Mouse (Mus musculus) small intestine, adult 10 weeks (tissue): Measurements from ENCODE around the gene BC030867. TPM values are rescaled to one million over a fixed set of nuclear protein-coding genes. Genes with fewer than 3 reads are reported as not detected.

Experiments
- polyA plus RNA-seq: library from polyadenylated mRNA; stranded (reverse); fragments of 350-450 nt; fragmentation: Illumina TruSeq; extraction: RNeasy Lipid Tissue Mini Kit (QIAGEN cat#74804); gene quantifications from one replicate; pipeline ENCODE4 v1.2.3, GENCODE M21; 2014; ENCODE audit warnings: low replicate concordance

The BC030867 gene
- polyA plus RNA-seq, result not detected

DNA sequence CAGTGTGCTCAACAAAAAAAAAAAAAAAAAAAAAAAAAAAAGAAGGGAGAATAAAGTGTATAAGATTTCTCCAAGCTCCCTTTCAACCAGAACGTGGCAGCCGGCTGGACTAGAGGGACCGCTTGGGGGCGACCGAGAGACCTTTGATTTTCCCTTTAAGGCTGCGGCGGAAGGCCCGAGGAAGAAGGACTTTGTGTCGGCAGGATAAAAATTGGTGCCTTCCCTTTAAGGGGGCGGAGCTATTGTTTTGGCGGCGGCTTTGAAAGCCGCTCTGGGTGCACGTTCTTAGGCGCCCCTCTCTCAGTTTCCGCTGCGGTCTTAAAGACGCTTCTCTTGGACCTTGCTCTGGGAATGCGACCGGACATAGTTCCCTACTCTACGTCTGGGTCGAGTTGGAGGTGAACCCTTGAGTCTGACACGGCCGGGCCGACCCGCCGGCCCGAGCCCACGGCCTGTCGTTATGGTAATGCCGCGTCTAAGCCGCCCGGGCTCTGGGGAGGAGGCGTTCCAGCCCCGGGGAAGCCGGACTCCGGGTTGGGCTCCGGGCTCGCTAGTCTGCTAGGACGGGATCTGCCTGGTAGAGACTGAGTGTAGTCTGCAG, at the start of gene BC030867:
Gene BC030867, plus strand, starts transcription at position 253 of the 601 bp plus-strand sequence.

DNA sequence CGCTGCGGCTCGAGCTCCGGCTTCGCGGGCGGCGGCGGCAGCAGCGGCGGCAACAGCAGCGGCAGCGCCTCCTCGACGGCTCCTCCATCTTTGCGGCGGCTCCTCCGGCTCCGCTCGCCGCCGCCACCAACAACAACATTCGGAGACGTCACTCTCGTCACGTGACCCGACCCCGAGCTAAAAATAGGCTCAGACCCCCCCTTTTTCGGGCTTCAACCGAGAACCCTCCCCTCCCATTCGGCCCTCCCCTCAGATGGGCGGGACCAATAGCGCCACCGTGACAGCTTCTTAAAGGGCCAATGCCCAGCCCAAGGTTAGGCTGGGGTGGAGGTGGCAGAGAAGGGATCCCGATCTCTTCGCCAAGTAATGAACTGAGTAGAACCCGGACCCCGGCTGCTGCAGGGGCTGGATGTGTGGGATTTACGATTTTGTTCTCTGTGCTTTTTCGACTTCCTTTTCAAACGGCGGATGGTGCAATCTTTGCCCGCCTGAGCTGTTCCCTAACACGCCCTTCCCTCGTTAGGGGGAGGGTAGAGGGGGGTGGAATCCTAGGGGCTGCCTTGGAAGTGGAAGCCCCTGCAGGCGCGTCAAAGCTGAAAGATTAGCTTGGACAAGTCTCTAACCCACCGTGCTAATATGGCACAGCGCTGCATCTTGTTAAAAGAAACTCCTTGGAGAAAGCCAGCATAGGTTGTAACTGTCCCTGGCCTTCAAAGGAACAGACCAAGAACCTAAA, 18.5 kb upstream of the BC030867 start, which contains the start of gene Hdac5:
Gene Hdac5, minus strand, starts transcription at position 161 of the 736 bp plus-strand sequence.

DNA sequence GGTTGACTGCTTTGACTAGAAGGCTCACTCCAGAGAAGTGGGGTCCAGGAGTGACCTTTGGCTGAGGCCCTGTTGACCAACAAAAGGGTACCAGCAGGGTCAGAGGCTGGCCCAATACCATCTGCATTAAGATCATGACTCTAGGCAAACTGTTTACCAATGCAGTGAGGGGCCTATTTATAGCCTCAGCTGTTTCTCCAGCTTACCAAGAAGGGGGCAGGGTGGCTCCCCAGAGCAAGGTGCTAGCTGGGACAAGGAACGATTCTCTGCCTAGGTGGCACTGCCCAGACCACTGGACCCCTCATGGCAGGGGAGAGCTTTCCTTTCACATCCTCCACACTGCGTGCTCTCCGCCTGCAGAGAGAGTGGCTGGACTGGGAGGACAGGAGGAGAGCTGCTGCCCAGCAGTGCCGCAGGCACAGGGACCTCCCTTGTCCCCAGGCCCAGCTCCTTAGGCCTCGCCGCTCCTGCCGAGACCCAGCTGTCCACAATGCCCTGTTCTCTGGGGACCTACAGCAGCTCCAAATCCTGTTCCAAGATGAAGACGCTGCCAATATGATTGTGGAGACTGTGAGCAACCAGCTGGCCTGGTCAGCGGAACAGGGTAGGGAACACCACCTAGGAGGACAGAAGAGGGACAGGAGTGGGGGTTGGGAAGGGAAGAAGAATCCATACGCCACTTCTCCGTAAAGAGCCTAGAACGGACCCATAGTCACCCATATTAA, 20.0 kb downstream of the BC030867 start, which contains the start of gene Asb16:
Gene Asb16, plus strand, starts transcription at position 224 of the 725 bp plus-strand sequence.

GRCm38 (mm10) chr11:102284501-102285094, 35.9 kb downstream of the BC030867 start, which contains the start of gene Tmub2:
Gene Tmub2, plus strand, starts transcription at chr11:102284931.

DNA sequence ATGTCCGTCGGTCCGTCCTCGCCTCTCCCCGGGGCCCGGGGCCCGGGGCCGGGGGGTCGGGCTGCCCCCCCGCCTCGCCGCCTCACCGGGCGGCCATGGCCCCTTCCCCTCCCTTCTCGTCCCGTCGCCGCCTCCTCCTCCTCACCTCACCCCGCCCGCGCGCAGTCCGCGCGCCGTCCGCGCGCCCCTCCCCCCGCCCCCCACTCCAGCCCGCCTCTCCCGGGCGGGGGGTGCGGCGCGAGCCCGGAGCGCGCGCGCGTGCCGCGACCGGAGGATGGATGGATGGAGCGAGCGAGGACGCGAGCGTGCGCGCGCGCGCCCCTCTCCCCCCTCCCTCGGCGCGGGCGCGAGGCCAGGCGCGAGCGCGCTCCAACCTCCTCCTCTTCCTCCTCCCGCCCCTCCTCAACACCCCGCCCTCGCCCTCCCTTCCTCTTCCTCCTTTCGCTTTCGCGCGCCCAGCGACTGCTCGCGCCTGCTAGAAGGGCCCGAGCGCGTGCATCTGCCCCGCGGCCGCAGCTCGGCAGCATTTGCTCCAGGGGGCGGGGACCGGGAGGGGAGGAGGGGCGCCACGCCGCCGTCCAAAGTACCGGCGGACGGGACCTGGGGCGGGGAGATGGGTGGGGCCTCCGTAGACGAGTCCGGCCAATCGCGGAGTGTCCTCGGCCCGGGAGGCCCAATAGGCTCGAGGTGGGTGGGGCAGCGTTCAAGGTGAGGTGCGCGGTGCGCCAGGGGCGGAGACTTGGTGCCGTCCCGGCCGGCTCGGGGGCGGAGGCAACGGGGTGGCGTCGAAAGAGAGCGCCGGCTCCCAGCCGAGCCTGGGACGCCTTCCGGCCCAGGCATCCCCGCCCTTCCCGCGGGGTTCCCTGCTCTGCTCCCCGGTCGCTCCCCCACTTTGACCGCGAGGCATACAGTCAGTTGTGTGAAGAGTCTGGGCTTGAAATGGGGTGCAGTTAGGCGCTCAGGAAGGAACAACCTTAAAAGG, 48.1 kb downstream of the BC030867 start, which contains the start of gene Atxn7l3:
Gene Atxn7l3, minus strand, starts transcription at position 141 of the 982 bp plus-strand sequence.

Other genes starting within 250 kb of the BC030867 start
- gene Mpp3, start 220.4 kb upstream of the BC030867 start, polyA plus RNA-seq, result 0.30 TPM
- gene Cd300lg, start 207.4 kb upstream of the BC030867 start, polyA plus RNA-seq, result 3.2 TPM
- gene Mpp2, start 160.4 kb upstream of the BC030867 start, polyA plus RNA-seq, result not detected
- gene Ppy, start 147.6 kb upstream of the BC030867 start, polyA plus RNA-seq, result not detected
- not detected for gene Pyy, start 141.1 kb upstream of the BC030867 start, polyA plus RNA-seq
- 0.26 TPM for gene Nags, start 103.4 kb upstream of the BC030867 start, polyA plus RNA-seq
- 2.4 TPM for gene Tmem101, start 92.5 kb upstream of the BC030867 start, polyA plus RNA-seq
- gene Lsm12, start 63.6 kb upstream of the BC030867 start, polyA plus RNA-seq, result 50.0 TPM
- 1.1 TPM for gene G6pc3, start 59.3 kb upstream of the BC030867 start, polyA plus RNA-seq
- gene Hdac5, start 18.7 kb upstream of the BC030867 start, polyA plus RNA-seq, result 1.2 TPM
- not detected for gene Asb16, start 19.9 kb downstream of the BC030867 start, polyA plus RNA-seq
- gene Tmub2, start 36.0 kb downstream of the BC030867 start, polyA plus RNA-seq, result 6.1 TPM
- 5.4 TPM for gene Atxn7l3, start 47.7 kb downstream of the BC030867 start, polyA plus RNA-seq
- gene Ubtf, start 70.9 kb downstream of the BC030867 start, polyA plus RNA-seq, result 22.9 TPM
- gene Slc4a1, start 117.3 kb downstream of the BC030867 start, polyA plus RNA-seq, result not detected
- not detected for gene Rundc3a, start 144.5 kb downstream of the BC030867 start, polyA plus RNA-seq
- 4.1 TPM for gene Slc25a39, start 159.1 kb downstream of the BC030867 start, polyA plus RNA-seq
- gene Grn, start 181.4 kb downstream of the BC030867 start, polyA plus RNA-seq, result 2.2 TPM
- gene Fam171a2, start 198.8 kb downstream of the BC030867 start, polyA plus RNA-seq, result not detected
- gene Itga2b, start 221.2 kb downstream of the BC030867 start, polyA plus RNA-seq, result not detected